Mouse (Mus musculus) macrophage (primary cell): ENCODE results near the gene Mtch1. TPM values are rescaled to one million over a fixed set of nuclear protein-coding genes. Genes with fewer than 3 reads are reported as not detected.

ENCODE experiments used
- H3K27ac ChIP-seq: fragments of 350-480 bp; formaldehyde crosslinking; 2 replicates; pipeline ENCODE4 v1.9.0; 2021
- H3K36me3 ChIP-seq: fragments of 350-480 bp; formaldehyde crosslinking; 2 replicates; pipeline ENCODE4 v1.9.0; 2021; ENCODE audit errors: inconsistent target
- H3K4me3 ChIP-seq: fragments of 350-480 bp; formaldehyde crosslinking; 2 replicates; pipeline ENCODE4 v1.9.0; 2021; ENCODE audit errors: inconsistent target
- H3K79me2 ChIP-seq: fragments of 350-480 bp; formaldehyde crosslinking; 2 replicates; pipeline ENCODE4 v1.9.0; 2021; ENCODE audit errors: inconsistent target
- WGBS: methylation state at CpG from one replicate; pipeline ENCODE4 v1.1.7; 2026; ENCODE audit warnings: inconsistent platforms; ENCODE audit not compliant: missing documents; 5-methylcytosine and 5-hydroxymethylcytosine counted together
- polyA plus RNA-seq: library from polyadenylated mRNA; stranded (reverse); fragments of 250-400 nt; gene quantifications from 3 replicates; pipeline ENCODE4 v1.2.4, GENCODE M21; 2018; ENCODE audit warnings: inconsistent platforms

Mtch1 gene
- polyA plus RNA-seq, 1 experiment from 2014 or later: 107 TPM

- Histone ChIP-seq H3K4me3 (no peak overlapping the region), H3K27ac (no peak overlapping the region), H3K79me2 (no peaks in the 10 kb centered on the region), H3K36me3 (no peaks in the 10 kb centered on the region)
- 97% methylated on average over 3 of the region's 3 CpGs for WGBS
Observed at GRCm38 (mm10) chr17:29316891-29317290, 30.8 kb downstream of the Mtch1 start.

- WGBS: 69% methylated on average over 9 of the region's 9 CpGs
- H3K27ac ChIP-seq: peak overlapping the region; percentile 2; the same call in 1 of the 2 replicates
- H3K79me2 ChIP-seq: no peaks in the 10 kb centered on the region
- no peak overlapping the region for H3K4me3 ChIP-seq
- H3K36me3 ChIP-seq: no peaks in the 10 kb centered on the region
Observed at GRCm38 (mm10) chr17:29315672-29316465, 31.9 kb downstream of the Mtch1 start.

- H3K36me3 ChIP-seq: no peaks in the 10 kb centered on the region
- H3K4me3 ChIP-seq: no peak overlapping the region
- no peaks in the 10 kb centered on the region for H3K79me2 ChIP-seq
- H3K27ac ChIP-seq: no peak overlapping the region
Observed at GRCm38 (mm10) chr17:29313300-29313699, 34.4 kb downstream of the Mtch1 start.

- Histone ChIP-seq H3K79me2 (no peaks in the 10 kb centered on the region), H3K4me3 (no peak overlapping the region), H3K27ac (no peak overlapping the region), H3K36me3 (no peaks in the 10 kb centered on the region)
- 100% methylated on average over 2 of the region's 2 CpGs for WGBS
Observed at GRCm38 (mm10) chr17:29312082-29312481, 35.7 kb downstream of the Mtch1 start.

DNA sequence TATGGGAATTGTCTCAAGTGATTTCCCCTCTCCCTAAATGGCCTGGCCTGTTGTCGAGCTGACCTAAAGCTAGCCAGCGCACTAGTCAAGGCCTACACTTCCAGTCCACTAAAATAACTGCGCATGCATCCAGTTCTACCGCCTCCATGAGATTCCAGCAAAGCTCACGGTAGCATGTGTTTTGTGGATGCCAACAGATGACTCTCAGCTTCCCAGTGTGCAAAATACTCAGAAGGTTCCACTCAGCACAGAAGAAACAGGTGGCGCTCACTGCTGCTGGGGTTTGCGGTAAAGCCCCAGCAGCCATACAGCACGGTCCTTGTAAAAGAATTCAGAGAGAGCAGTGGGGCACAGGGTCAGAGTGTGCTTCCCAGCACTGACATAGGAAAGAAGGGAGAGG, 36.1 kb downstream of the Mtch1 start:
- no peaks in the 10 kb centered on the region for H3K79me2 ChIP-seq
- WGBS: 96% methylated on average over 8 of the region's 8 CpGs
- no peak overlapping the region for H3K4me3 ChIP-seq
- no peaks in the 10 kb centered on the region for H3K36me3 ChIP-seq
- no peak overlapping the region for H3K27ac ChIP-seq

- no peak overlapping the region for H3K27ac ChIP-seq
- no peak overlapping the region for H3K4me3 ChIP-seq
- H3K79me2 ChIP-seq: no peaks in the 10 kb centered on the region
- 93% methylated on average over 21 of the region's 21 CpGs for whole genome bisulfite sequencing
- H3K36me3 ChIP-seq: no peaks in the 10 kb centered on the region
Observed at GRCm38 (mm10) chr17:29310056-29310623, 37.6 kb downstream of the Mtch1 start.

DNA sequence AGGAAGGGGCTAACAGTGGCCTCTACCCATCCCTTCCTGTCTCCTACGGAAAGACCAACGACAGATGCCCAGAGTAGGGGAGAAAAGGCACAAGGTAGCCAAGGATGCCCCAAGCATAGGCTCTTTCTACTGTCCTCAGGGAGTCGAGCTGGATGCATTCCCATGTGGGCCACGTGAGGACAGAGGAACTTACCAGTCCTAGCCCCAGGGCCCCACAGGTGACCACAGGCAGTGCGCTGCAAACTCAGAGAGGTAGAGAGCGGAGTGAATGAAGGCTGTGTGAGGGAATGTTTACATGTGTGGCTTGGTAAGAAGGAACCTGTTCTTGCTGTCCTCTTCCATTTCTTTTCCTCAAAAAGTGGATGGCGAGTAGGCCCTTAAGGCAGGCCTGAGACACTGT, 41.9 kb downstream of the Mtch1 start:
- WGBS: 30% methylated on average over 7 of the region's 7 CpGs

GRCm38 (mm10) chr17:29305058-29305806, 42.5 kb downstream of the Mtch1 start:
- WGBS: 29% methylated on average over 13 of the region's 15 CpGs
- Histone ChIP-seq H3K27ac (no peak overlapping the region), H3K79me2 (no peaks in the 10 kb centered on the region), H3K4me3 (no peak overlapping the region), H3K36me3 (peaks cover 22% of the 10 kb centered on the region; the same call in 1 of the 2 replicates)

More for the DNA sequence above, 41.9 kb downstream of the Mtch1 start:
- H3K4me3 ChIP-seq: no peak overlapping the region
- peaks cover 17% of the 10 kb centered on the region; the same call in 1 of the 2 replicates for H3K36me3 ChIP-seq
- H3K27ac ChIP-seq: no peak overlapping the region
- H3K79me2 ChIP-seq: no peaks in the 10 kb centered on the region

DNA sequence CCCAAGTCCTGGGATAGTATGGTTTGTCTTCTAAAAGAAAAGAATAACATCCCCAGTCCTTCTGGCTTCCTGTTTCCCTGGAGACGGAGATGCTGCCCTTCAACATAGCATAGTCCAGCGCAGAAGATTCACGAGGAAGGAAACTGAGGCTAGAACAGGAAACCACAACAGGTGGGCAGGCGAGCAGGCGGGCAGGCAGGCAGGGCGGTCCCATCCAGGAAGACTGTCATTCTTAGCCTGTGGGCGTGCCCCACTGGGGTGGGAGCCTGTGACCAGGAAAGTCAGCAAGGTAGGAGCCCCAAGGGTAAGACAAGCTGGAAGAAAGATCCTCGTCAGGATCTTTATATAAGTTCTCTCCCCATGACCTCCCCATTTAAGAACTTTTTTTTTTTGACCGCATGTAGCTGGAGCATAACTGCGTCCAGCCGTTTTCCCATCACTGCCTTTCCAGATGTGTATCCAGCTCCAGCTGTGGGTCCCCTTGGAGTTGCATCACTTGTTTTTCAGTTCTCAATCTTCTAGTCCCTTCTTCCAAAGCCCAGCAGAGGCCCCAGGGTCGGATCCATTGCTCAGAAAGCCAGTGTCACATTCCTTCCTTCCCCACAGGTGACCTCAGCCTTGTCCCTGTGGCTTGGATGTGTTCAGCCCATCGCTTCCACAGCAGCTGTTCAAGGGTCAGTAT, 43.2 kb downstream of the Mtch1 start:
- H3K36me3 ChIP-seq: peaks cover 29% of the 10 kb centered on the region; the same call in 1 of the 2 replicates
- no peak overlapping the region for H3K4me3 ChIP-seq
- H3K27ac ChIP-seq: no peak overlapping the region
- H3K79me2 ChIP-seq: no peaks in the 10 kb centered on the region
- WGBS: 22% methylated on average over 13 of the region's 13 CpGs

DNA sequence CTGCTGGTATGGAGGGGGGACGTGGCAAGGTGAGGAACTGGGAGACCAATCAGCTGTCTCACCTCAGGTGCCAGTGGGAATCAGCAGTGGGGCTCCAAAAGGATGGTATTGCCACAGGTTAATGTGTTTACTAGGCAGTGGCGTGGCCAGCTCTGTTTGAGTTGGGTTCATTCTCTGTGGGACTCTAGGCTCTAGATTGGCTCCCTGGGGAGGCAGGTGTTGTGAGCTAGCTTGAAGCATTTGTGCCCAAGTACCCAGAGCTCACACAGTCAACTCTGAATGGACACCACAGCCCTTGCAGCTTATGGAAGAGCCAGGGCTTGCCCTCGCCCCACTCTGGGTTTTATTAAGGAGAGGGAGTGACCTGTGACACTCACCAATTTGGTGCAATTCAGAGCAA, 43.9 kb downstream of the Mtch1 start:
- Histone ChIP-seq H3K36me3 (peaks cover 36% of the 10 kb centered on the region; the same call in 1 of the 2 replicates), H3K4me3 (no peak overlapping the region)
- WGBS: 61% methylated on average over 3 of the region's 3 CpGs

DNA sequence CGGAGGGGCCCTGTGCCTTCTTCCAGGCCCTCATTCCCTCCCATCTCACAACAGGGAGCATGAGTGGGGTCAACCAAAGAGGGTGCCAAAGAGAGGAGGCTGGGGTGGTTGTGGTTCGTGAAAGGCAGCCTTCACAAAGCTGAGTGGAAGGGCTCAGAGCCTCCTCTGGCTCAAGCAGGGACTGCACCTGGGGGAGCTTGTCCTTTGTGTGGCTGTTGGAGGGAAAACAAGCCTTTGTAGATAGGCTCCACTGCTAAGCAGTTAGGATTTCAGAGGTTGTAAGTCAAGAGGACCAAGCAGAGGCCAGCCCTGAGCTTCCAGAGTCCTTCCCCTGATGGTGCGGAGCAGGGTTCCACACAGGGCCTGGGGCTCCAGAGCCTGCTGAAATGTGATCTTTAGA, 44.6 kb downstream of the Mtch1 start:
- H3K27ac ChIP-seq: no peak overlapping the region
- WGBS: 76% methylated on average over 3 of the region's 3 CpGs
- no peaks in the 10 kb centered on the region for H3K79me2 ChIP-seq
- H3K36me3 ChIP-seq: peaks cover 44% of the 10 kb centered on the region; the same call in 1 of the 2 replicates
- H3K4me3 ChIP-seq: no peak overlapping the region

More for the DNA sequence above, 43.9 kb downstream of the Mtch1 start:
- no peaks in the 10 kb centered on the region for H3K79me2 ChIP-seq
- no peak overlapping the region for H3K27ac ChIP-seq

DNA sequence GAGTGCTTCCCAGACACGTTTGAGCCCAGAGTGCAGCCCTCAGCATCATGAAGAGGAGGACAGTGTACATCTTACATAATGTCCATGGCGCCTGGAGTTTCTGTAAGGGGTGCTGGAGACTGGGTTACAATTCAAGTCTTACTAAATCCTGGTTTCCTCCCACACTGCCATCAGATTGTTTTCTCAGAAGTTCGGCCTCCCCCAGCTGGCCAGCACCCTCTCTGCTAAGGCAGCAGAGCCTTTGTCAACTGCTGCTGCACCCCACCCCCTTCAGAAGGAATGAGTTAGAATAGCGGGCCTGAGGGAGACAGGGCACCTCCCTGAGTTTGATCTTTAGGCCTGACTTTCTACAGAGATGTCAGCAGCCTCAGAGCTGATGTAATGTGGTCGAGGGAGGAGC, 45.6 kb downstream of the Mtch1 start:
- H3K79me2 ChIP-seq: no peaks in the 10 kb centered on the region
- H3K27ac ChIP-seq: no peak overlapping the region
- H3K4me3 ChIP-seq: no peak overlapping the region
- H3K36me3 ChIP-seq: peaks cover 48% of the 10 kb centered on the region; the same call in 1 of the 2 replicates
- 85% methylated on average over 5 of the region's 5 CpGs for WGBS

- Histone ChIP-seq H3K79me2 (no peaks in the 10 kb centered on the region), H3K36me3 (peaks cover 55% of the 10 kb centered on the region; the same call in 1 of the 2 replicates), H3K4me3 (no peak overlapping the region), H3K27ac (no peak overlapping the region)
- WGBS: 96% methylated on average over 6 of the region's 6 CpGs
Observed at GRCm38 (mm10) chr17:29301421-29301820, 46.3 kb downstream of the Mtch1 start.

GRCm38 (mm10) chr17:29300926-29301325, 46.8 kb downstream of the Mtch1 start:
- 94% methylated on average over 7 of the region's 7 CpGs for WGBS
- peaks cover 59% of the 10 kb centered on the region; the same call in 1 of the 2 replicates for H3K36me3 ChIP-seq

More at GRCm38 (mm10) chr17:29300926-29301325, 46.8 kb downstream of the Mtch1 start:
- no peak overlapping the region for H3K27ac ChIP-seq
- no peak overlapping the region for H3K4me3 ChIP-seq
- no peaks in the 10 kb centered on the region for H3K79me2 ChIP-seq
